Mouse (Mus musculus): ENCODE measurements around the gene Hist3h2a.
A peak's percentile ranks its signal among the peaks of the same experiment; 100 is the strongest.

Hist3h2a gene

GRCm38 (mm10) chr11:58969027-58969426 is 14.5 kb downstream of the Hist3h2a start:
- DNase-seq = no peak

GRCm38 (mm10) chr11:58969659-58970058 is 15.2 kb downstream of the Hist3h2a start:
- DNase-seq = peak; percentile 72

- no peak for DNase-seq
These were observed 16.5 kb downstream of the Hist3h2a start for GRCm38 (mm10) chr11:58970831-58971530.

GRCm38 (mm10) chr11:58971796-58972195 is 17.3 kb downstream of the Hist3h2a start:
- DNase-seq = no peak

GRCm38 (mm10) chr11:58974414-58974813 is 19.9 kb downstream of the Hist3h2a start:
- no peak for DNase-seq

GRCm38 (mm10) chr11:58977150-58977549 is 22.7 kb downstream of the Hist3h2a start:
- DNase-seq = peak; percentile 52

- no peak for DNase-seq
These were observed 23.1 kb downstream of the Hist3h2a start for GRCm38 (mm10) chr11:58977607-58978026.

- DNase-seq = peak; percentile 71
These were observed 23.7 kb downstream of the Hist3h2a start, which contains the start of gene Trim11 for GRCm38 (mm10) chr11:58978027-58978705. Trim11 (plus strand) TSS chr11:58978093.

GRCm38 (mm10) chr11:58978706-58979030 is 24.2 kb downstream of the Hist3h2a start:
- no peak for DNase-seq

GRCm38 (mm10) chr11:58979183-58979582 is 24.7 kb downstream of the Hist3h2a start:
- no peak for DNase-seq

- no peak for DNase-seq
These were observed 25.2 kb downstream of the Hist3h2a start for GRCm38 (mm10) chr11:58979661-58980060.

- peak; percentile 73 for DNase-seq
These were observed 26.0 kb downstream of the Hist3h2a start for GRCm38 (mm10) chr11:58980381-58980990.

GRCm38 (mm10) chr11:58981541-58982447 is 27.3 kb downstream of the Hist3h2a start:
- DNase-seq = peak; percentile 43

GRCm38 (mm10) chr11:58982471-58983097 is 28.1 kb downstream of the Hist3h2a start:
- DNase-seq = no peak

GRCm38 (mm10) chr11:58983691-58984341 is 29.3 kb downstream of the Hist3h2a start:
- no peak for DNase-seq

- DNase-seq = no peak
These were observed 30.2 kb downstream of the Hist3h2a start for GRCm38 (mm10) chr11:58984657-58985056.

- no peak for DNase-seq
These were observed 30.9 kb downstream of the Hist3h2a start for GRCm38 (mm10) chr11:58985299-58985917.

GRCm38 (mm10) chr11:58989166-58989565 is 34.7 kb downstream of the Hist3h2a start:
- DNase-seq = no peak

GRCm38 (mm10) chr11:58990141-58990540 is 35.7 kb downstream of the Hist3h2a start:
- DNase-seq = no peak

- no peak for DNase-seq
These were observed 36.3 kb downstream of the Hist3h2a start for GRCm38 (mm10) chr11:58990794-58991193.

GRCm38 (mm10) chr11:58991911-58992310 is 37.4 kb downstream of the Hist3h2a start:
- DNase-seq = no peak

All from kidney, postnatal 14 days (tissue).